ENCODE assay signal across 11 mouse cellular contexts in the genomic region with DNA sequence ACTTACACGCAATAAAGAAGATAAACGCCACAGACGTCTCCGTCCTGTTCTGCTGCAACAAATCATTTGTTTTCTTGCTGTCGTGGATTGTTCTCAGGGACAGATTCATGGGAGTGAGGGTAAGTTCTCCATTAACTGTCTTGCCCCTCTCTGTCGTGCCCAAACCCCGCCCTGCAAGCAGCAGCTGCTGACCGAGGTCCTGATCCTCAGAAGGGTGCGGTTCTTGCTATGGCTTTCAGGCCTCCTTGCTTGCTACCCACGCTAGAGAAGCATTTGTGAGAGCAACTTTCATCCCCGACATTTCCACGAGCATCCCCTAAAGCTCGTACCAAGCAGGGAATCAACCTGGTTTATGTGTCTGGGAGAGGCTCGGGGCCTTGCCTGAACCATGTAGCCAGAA. TPM values are rescaled to one million over a fixed set of nuclear protein-coding genes. Genes with fewer than 3 reads are reported as not detected.
DNase-seq lines count a peak whose midpoint lies in the region; ATAC-seq and TF ChIP-seq lines count a peak whose summit lies in the region.
"Had no signal": no experiment of that assay in that cellular context is flagged by ENCODE, and none has a peak within 500 bp of the region (broad histone marks: within the 10 kb centered on the region; RNA-seq: fewer than 3 reads in every experiment).

No protein-coding gene starts in this region.

- no peaks in the 10 kb centered on the region for H3K27me3 ChIP-seq in lung, postnatal 0 days (replicated peaks; ENCODE audit: insufficient read depth, low read length)
- H3K27me3 ChIP-seq: midbrain, embryonic 15.5 days had no signal

- no peak overlapping the region for H3K9ac ChIP-seq in lung, postnatal 0 days (replicated peaks; ENCODE audit: low read depth)
- H3K9ac ChIP-seq: limb, embryonic 15.5 days; midbrain, embryonic 15.5 days had no signal

- DNase-seq in adrenal gland, postnatal 36 days = peak; percentile 4 to 13
- DNase-seq in adrenal gland, adult 18-20 months (ENCODE audit: low spot score in 2 of 2) = no peak
- peak; percentile 11 for DNase-seq in lung, postnatal 0 days (ENCODE audit: low spot score)
- DNase-seq in lung, adult 18-20 months = no peak
- peak; percentile 54 for DNase-seq in embryo, embryonic 10 days (ENCODE audit: low spot score)
- peak; percentile 41 for DNase-seq in mesoderm, embryonic 11.5 days (ENCODE audit: low read depth, low spot score)
- no peak for DNase-seq in layer of hippocampus, adult 2 months (ENCODE audit: low spot score in 2 of 2)
- no peak for DNase-seq in spleen, postnatal 36 days (ENCODE audit: low spot score in 2 of 2)
- DNase-seq: heart, adult 2 months had no signal

- no peak for TF ChIP-seq EP300 in lung, postnatal 0 days (IDR thresholded peaks at IDR 0.05)

- TF ChIP-seq CTCF in lung, postnatal 0 days (IDR thresholded peaks at IDR 0.05) = no peak
- no peak for TF ChIP-seq CTCF in layer of hippocampus, adult 2 months (conservative IDR thresholded peaks at IDR 0.05)

- no peak for ATAC-seq in lung, postnatal 0 days
- ATAC-seq: midbrain, embryonic 15.5 days had no signal

- no peak overlapping the region for H3K27ac ChIP-seq in lung, postnatal 0 days (ENCODE audit: low read length)
- no peak overlapping the region for H3K27ac ChIP-seq in layer of hippocampus, adult 2 months
- H3K27ac ChIP-seq: heart, adult 2 months; limb, embryonic 15.5 days; midbrain, embryonic 15.5 days had no signal

- no peaks in the 10 kb centered on the region for H3K36me3 ChIP-seq in lung, postnatal 0 days (ENCODE audit: insufficient read depth, low read length)
- H3K36me3 ChIP-seq: limb, embryonic 15.5 days; midbrain, embryonic 15.5 days had no signal

- 35% methylated on average over 14 of the region's 14 CpGs for WGBS in lung, postnatal 0 days

- no peak overlapping the region for H3K4me3 ChIP-seq in lung, postnatal 0 days (ENCODE audit: low read depth, low read length)
- H3K4me3 ChIP-seq in layer of hippocampus, adult 2 months = no peak overlapping the region
- H3K4me3 ChIP-seq: heart, adult 2 months; limb, embryonic 15.5 days; midbrain, embryonic 15.5 days had no signal

- H3K4me2 ChIP-seq in lung, postnatal 0 days (replicated peaks; ENCODE audit: low read depth, low read length) = no peak overlapping the region
- H3K4me2 ChIP-seq: limb, embryonic 15.5 days; midbrain, embryonic 15.5 days had no signal

- H3K9me3 ChIP-seq in lung, postnatal 0 days (ENCODE audit: low read length) = no peaks in the 10 kb centered on the region
- H3K9me3 ChIP-seq: limb, embryonic 15.5 days; midbrain, embryonic 15.5 days had no signal

- no peaks in the 10 kb centered on the region for H3K4me1 ChIP-seq in lung, postnatal 0 days (ENCODE audit: insufficient read depth, low read depth, low read length)
- H3K4me1 ChIP-seq: limb, embryonic 15.5 days; midbrain, embryonic 15.5 days had no signal

RNA-seq across cellular contexts. Expression of a gene that starts 40.1 kb away (rescaled TPM):
- total RNA-seq in adrenal gland, postnatal 36 days (2021) = 10 to 100 TPM; 23.1 to 33.4 TPM
- total RNA-seq in adrenal gland, adult 18-20 months (2021) = 10 to 100 TPM; 23.0 to 26.5 TPM
- 53.4 and 53.5 TPM in 2 replicates for polyA plus RNA-seq in lung, postnatal 0 days (2015; fragmentation: Nextera tagmentation; extraction: Ambion mirVana)
- total RNA-seq in layer of hippocampus, adult 2 months (2021) = 10 to 100 TPM; 20.6 to 25.6 TPM

Comparison
In these comparisons a context has a peak if more than half of its experiments do, and no peak if none do; other contexts are left out.
1. DNase-seq: peak in adrenal gland, postnatal 36 days (2 of 2), lung, postnatal 0 days (single experiment), embryo, embryonic 10 days (single experiment) and mesoderm, embryonic 11.5 days (single experiment); none in adrenal gland, adult 18-20 months (0 of 2), lung, adult 18-20 months (0 of 2), layer of hippocampus, adult 2 months (0 of 2) and spleen, postnatal 36 days (0 of 2).